Mouse (Mus musculus): ENCODE measurements at regions not wholly inside any gene's neighbourhood (a gene's known extent, or its start where the extent isn't known, plus 50 kb on each side); places are given as distances from the start of the nearest gene placed in this dataset.

GRCm38 (mm10) chr3:41492031-41492726 is 63.4 kb upstream of the Jade1 start:
- Histone ChIP-seq H3K4me3 (no peak overlapping the region), H3K4me2 (no peak overlapping the region), H3K27me3 (replicated peaks) (no peaks in the 10 kb centered on the region), H3K36me3 (no peaks in the 10 kb centered on the region), H3K27ac (no peak overlapping the region), H3K9ac (no peak overlapping the region), H3K9me3 (replicated peaks) (no peaks in the 10 kb centered on the region), H3K4me1 (peaks cover 1% of the 10 kb centered on the region; the same call in 1 of the 2 replicates)
- 81% methylated on average over 3 of the region's 3 CpGs for WGBS (ENCODE audit: insufficient replicate concordance)
- no peak for ATAC-seq

- no peak overlapping the region for H3K9ac ChIP-seq
- no peak overlapping the region for H3K27ac ChIP-seq
- H3K4me1 ChIP-seq, result no peaks in the 10 kb centered on the region
- WGBS (ENCODE audit: insufficient replicate concordance), result 80% methylated on average over 4 of the region's 4 CpGs
- no peaks in the 10 kb centered on the region for H3K9me3 ChIP-seq (replicated peaks)
- no peak for ATAC-seq
- H3K4me2 ChIP-seq, result no peak overlapping the region
- H3K36me3 ChIP-seq, result no peaks in the 10 kb centered on the region
- H3K4me3 ChIP-seq, result no peak overlapping the region
- H3K27me3 ChIP-seq (replicated peaks), result no peaks in the 10 kb centered on the region
These were observed 64.3 kb upstream of the Jade1 start for GRCm38 (mm10) chr3:41491185-41491584.

GRCm38 (mm10) chr3:41489998-41490397 is 65.5 kb upstream of the Jade1 start:
- Histone ChIP-seq H3K9me3 (replicated peaks) (no peaks in the 10 kb centered on the region), H3K4me3 (no peak overlapping the region), H3K4me2 (no peak overlapping the region), H3K27ac (no peak overlapping the region), H3K36me3 (no peaks in the 10 kb centered on the region), H3K27me3 (replicated peaks) (no peaks in the 10 kb centered on the region), H3K4me1 (no peaks in the 10 kb centered on the region), H3K9ac (no peak overlapping the region)
- no peak for ATAC-seq

GRCm38 (mm10) chr3:41489571-41489970 is 66.0 kb upstream of the Jade1 start:
- H3K4me1 ChIP-seq, result no peaks in the 10 kb centered on the region
- H3K4me3 ChIP-seq, result no peak overlapping the region
- H3K9ac ChIP-seq, result no peak overlapping the region
- H3K36me3 ChIP-seq, result no peaks in the 10 kb centered on the region
- no peaks in the 10 kb centered on the region for H3K27me3 ChIP-seq (replicated peaks)
- 67% methylated on average over 3 of the region's 3 CpGs for WGBS (ENCODE audit: insufficient replicate concordance)
- H3K9me3 ChIP-seq (replicated peaks), result no peaks in the 10 kb centered on the region
- no peak overlapping the region for H3K4me2 ChIP-seq
- no peak for ATAC-seq
- H3K27ac ChIP-seq, result no peak overlapping the region

- Histone ChIP-seq H3K9me3 (replicated peaks) (no peaks in the 10 kb centered on the region), H3K4me1 (no peaks in the 10 kb centered on the region), H3K9ac (no peak overlapping the region), H3K4me3 (no peak overlapping the region), H3K27ac (no peak overlapping the region), H3K27me3 (replicated peaks) (no peaks in the 10 kb centered on the region), H3K36me3 (no peaks in the 10 kb centered on the region), H3K4me2 (no peak overlapping the region)
- no peak for ATAC-seq
- 36% methylated on average over 1 of the region's 1 CpGs for WGBS (ENCODE audit: insufficient replicate concordance)
These were observed 67.2 kb upstream of the Jade1 start for GRCm38 (mm10) chr3:41488229-41488774.

GRCm38 (mm10) chr3:41484920-41485319 is 70.6 kb upstream of the Jade1 start:
- no peaks in the 10 kb centered on the region for H3K4me1 ChIP-seq
- H3K27ac ChIP-seq, result no peak overlapping the region
- no peak overlapping the region for H3K9ac ChIP-seq
- H3K4me2 ChIP-seq, result no peak overlapping the region
- ATAC-seq, result no peak
- no peak overlapping the region for H3K4me3 ChIP-seq
- 72% methylated on average over 9 of the region's 9 CpGs for WGBS (ENCODE audit: insufficient replicate concordance)
- H3K9me3 ChIP-seq (replicated peaks), result no peaks in the 10 kb centered on the region
- no peaks in the 10 kb centered on the region for H3K27me3 ChIP-seq (replicated peaks)
- H3K36me3 ChIP-seq, result no peaks in the 10 kb centered on the region

GRCm38 (mm10) chr3:41483582-41483981 is 71.9 kb upstream of the Jade1 start:
- no peak overlapping the region for H3K4me3 ChIP-seq
- ATAC-seq, result no peak
- 52% methylated on average over 3 of the region's 3 CpGs for WGBS (ENCODE audit: insufficient replicate concordance)
- no peaks in the 10 kb centered on the region for H3K9me3 ChIP-seq (replicated peaks)
- H3K36me3 ChIP-seq, result no peaks in the 10 kb centered on the region
- no peak overlapping the region for H3K27ac ChIP-seq
- no peak overlapping the region for H3K9ac ChIP-seq
- H3K27me3 ChIP-seq (replicated peaks), result no peaks in the 10 kb centered on the region
- no peak overlapping the region for H3K4me2 ChIP-seq
- no peaks in the 10 kb centered on the region for H3K4me1 ChIP-seq

GRCm38 (mm10) chr3:41482881-41483494 is 72.5 kb upstream of the Jade1 start:
- no peak overlapping the region for H3K4me3 ChIP-seq
- no peak overlapping the region for H3K4me2 ChIP-seq
- H3K27me3 ChIP-seq (replicated peaks), result no peaks in the 10 kb centered on the region
- H3K4me1 ChIP-seq, result no peaks in the 10 kb centered on the region
- ATAC-seq, result no peak
- no peaks in the 10 kb centered on the region for H3K9me3 ChIP-seq (replicated peaks)
- H3K27ac ChIP-seq, result no peak overlapping the region
- 53% methylated on average over 5 of the region's 5 CpGs for WGBS (ENCODE audit: insufficient replicate concordance)
- H3K36me3 ChIP-seq, result no peaks in the 10 kb centered on the region
- H3K9ac ChIP-seq, result no peak overlapping the region

GRCm38 (mm10) chr3:41480186-41480585 is 75.3 kb upstream of the Jade1 start:
- no peak overlapping the region for H3K4me2 ChIP-seq
- WGBS (ENCODE audit: insufficient replicate concordance), result 61% methylated on average over 3 of the region's 3 CpGs
- H3K4me3 ChIP-seq, result no peak overlapping the region
- no peak overlapping the region for H3K27ac ChIP-seq
- no peak overlapping the region for H3K9ac ChIP-seq
- ATAC-seq, result no peak
- H3K27me3 ChIP-seq (replicated peaks), result no peaks in the 10 kb centered on the region
- H3K9me3 ChIP-seq (replicated peaks), result no peaks in the 10 kb centered on the region
- no peaks in the 10 kb centered on the region for H3K36me3 ChIP-seq
- H3K4me1 ChIP-seq, result no peaks in the 10 kb centered on the region

- no peak for ATAC-seq
- WGBS (ENCODE audit: insufficient replicate concordance), result 79% methylated on average over 2 of the region's 2 CpGs
- Histone ChIP-seq H3K9ac (no peak overlapping the region), H3K36me3 (no peaks in the 10 kb centered on the region), H3K9me3 (replicated peaks) (no peaks in the 10 kb centered on the region), H3K4me3 (no peak overlapping the region), H3K27me3 (replicated peaks) (no peaks in the 10 kb centered on the region), H3K27ac (no peak overlapping the region), H3K4me1 (no peaks in the 10 kb centered on the region), H3K4me2 (no peak overlapping the region)
These were observed 76.6 kb upstream of the Jade1 start for GRCm38 (mm10) chr3:41478971-41479370.

- H3K27me3 ChIP-seq (replicated peaks), result no peaks in the 10 kb centered on the region
- no peaks in the 10 kb centered on the region for H3K4me1 ChIP-seq
- ATAC-seq, result no peak
- no peak overlapping the region for H3K4me2 ChIP-seq
- H3K9ac ChIP-seq, result no peak overlapping the region
- no peaks in the 10 kb centered on the region for H3K36me3 ChIP-seq
- no peaks in the 10 kb centered on the region for H3K9me3 ChIP-seq (replicated peaks)
- WGBS (ENCODE audit: insufficient replicate concordance), result 77% methylated on average over 6 of the region's 6 CpGs
- H3K27ac ChIP-seq, result no peak overlapping the region
- no peak overlapping the region for H3K4me3 ChIP-seq
These were observed 79.0 kb upstream of the Jade1 start for GRCm38 (mm10) chr3:41476516-41476915.

- Histone ChIP-seq H3K9me3 (replicated peaks) (no peaks in the 10 kb centered on the region), H3K4me1 (no peaks in the 10 kb centered on the region), H3K27ac (no peak overlapping the region), H3K27me3 (replicated peaks) (no peaks in the 10 kb centered on the region), H3K4me2 (no peak overlapping the region), H3K4me3 (no peak overlapping the region), H3K36me3 (no peaks in the 10 kb centered on the region), H3K9ac (no peak overlapping the region)
- 75% methylated on average over 3 of the region's 3 CpGs for WGBS (ENCODE audit: insufficient replicate concordance)
- ATAC-seq, result no peak
These were observed 82.9 kb upstream of the Jade1 start for GRCm38 (mm10) chr3:41472586-41472985.

All from liver, embryonic 12.5 days (tissue).